Mouse (Mus musculus) neural tube, embryonic 11.5 days (tissue): Measurements from ENCODE around the gene Aplp2. TPM values are rescaled to one million over a fixed set of nuclear protein-coding genes. Genes with fewer than 3 reads are reported as not detected.

ENCODE experiments used
- ATAC-seq: fragments of 200-750 bp; cut with Nextera tagmentation; 2 replicates; pipeline ENCODE4 v1.8.0; 2017; ENCODE audit warnings: moderate number of reproducible peaks, mild to moderate bottlenecking, moderate TSS enrichment, moderate library complexity; ENCODE audit not compliant: insufficient read depth, low FRiP score, low TSS enrichment
- DNase-seq: peaks from one replicate; pipeline ENCODE4 v3.0.0-alpha.2; 2015; ENCODE audit warnings: low spot score
- H3K27ac ChIP-seq: fragments of 300-500 bp; sonication (generic); 2 replicates; pipeline ENCODE4 v1.5.1; 2014; ENCODE audit warnings: low read depth, mild to moderate bottlenecking, low read length
- H3K27me3 ChIP-seq: fragments of 300-500 bp; sonication (generic); 2 replicates; pipeline ENCODE4 v1.6.1; 2014; ENCODE audit warnings: mild to moderate bottlenecking, low read length, mixed read lengths; ENCODE audit not compliant: control insufficient read depth, insufficient read depth
- H3K36me3 ChIP-seq: fragments of 300-500 bp; sonication (generic); 2 replicates; pipeline ENCODE4 v1.6.1; 2014; ENCODE audit warnings: mild to moderate bottlenecking, low read length, moderate library complexity, mixed read lengths; ENCODE audit not compliant: control insufficient read depth, insufficient read depth
- H3K4me1 ChIP-seq: fragments of 300-500 bp; sonication (generic); 2 replicates; pipeline ENCODE4 v1.6.1; 2014; ENCODE audit warnings: low read length, mixed read lengths; ENCODE audit not compliant: control insufficient read depth, insufficient read depth
- H3K4me2 ChIP-seq: fragments of 300-500 bp; sonication (generic); 2 replicates; pipeline ENCODE4 v1.6.1; 2014; ENCODE audit warnings: low read depth, mild to moderate bottlenecking, moderate library complexity
- H3K4me3 ChIP-seq: fragments of 300-500 bp; sonication (generic); 2 replicates; pipeline ENCODE4 v1.5.1; 2014; ENCODE audit warnings: low read depth, low read length
- H3K9ac ChIP-seq: fragments of 300-500 bp; sonication (generic); 2 replicates; pipeline ENCODE4 v1.6.1; 2014; ENCODE audit warnings: mild to moderate bottlenecking, low read length
- H3K9me3 ChIP-seq: fragments of 300-500 bp; sonication (generic); 2 replicates; pipeline ENCODE4 v1.6.1; 2016; ENCODE audit warnings: low read length; ENCODE audit not compliant: control insufficient read depth
- WGBS: fragments of 180-500 bp; shearing (Covaris S2); extraction: QIAGEN DNeasy Blood & Tissue Kit; methylation state at CpG from one replicate; pipeline ENCODE4 v1.1.7; 2014; 5-methylcytosine and 5-hydroxymethylcytosine counted together
- polyA plus RNA-seq: library from polyadenylated mRNA; unstranded; fragments of >200 nt; fragmentation: Nextera tagmentation; extraction: Ambion mirVana; gene quantifications from 2 replicates; pipeline ENCODE4 v1.2.1, GENCODE M21; 2014

The Aplp2 gene
- polyA plus RNA-seq, 1 experiment from 2014 or later = 318 TPM

DNA sequence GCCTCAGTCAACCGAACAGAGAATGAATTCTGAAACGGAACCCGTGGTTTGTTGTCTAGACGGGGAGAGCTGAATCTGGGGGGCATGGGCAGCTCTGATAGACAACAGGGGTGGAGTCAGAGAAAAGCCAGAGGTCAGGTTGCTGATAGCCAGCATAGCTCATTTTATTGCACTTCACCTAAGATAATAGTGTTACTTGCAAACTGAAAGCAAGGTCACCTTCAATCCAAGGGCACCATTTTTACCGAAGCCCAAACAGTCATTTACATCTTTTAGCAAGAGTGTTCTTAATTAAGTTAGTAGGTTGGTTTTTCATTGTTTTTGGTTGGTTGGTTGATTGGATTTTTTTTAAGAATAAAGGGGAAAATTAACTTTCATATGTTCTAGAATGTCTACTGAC, 92.2 kb downstream of the Aplp2 start:
- DNase-seq (no peak), ATAC-seq (no peak)
- Histone ChIP-seq H3K27ac (no peak overlapping the region), H3K9ac (no peak overlapping the region), H3K9me3 (no peaks in the 10 kb centered on the region), H3K4me1 (no peaks in the 10 kb centered on the region), H3K27me3 (no peaks in the 10 kb centered on the region), H3K4me2 (no peak overlapping the region), H3K4me3 (no peak overlapping the region), H3K36me3 (no peaks in the 10 kb centered on the region)
- WGBS = 74% methylated on average over 5 of the region's 5 CpGs

DNA sequence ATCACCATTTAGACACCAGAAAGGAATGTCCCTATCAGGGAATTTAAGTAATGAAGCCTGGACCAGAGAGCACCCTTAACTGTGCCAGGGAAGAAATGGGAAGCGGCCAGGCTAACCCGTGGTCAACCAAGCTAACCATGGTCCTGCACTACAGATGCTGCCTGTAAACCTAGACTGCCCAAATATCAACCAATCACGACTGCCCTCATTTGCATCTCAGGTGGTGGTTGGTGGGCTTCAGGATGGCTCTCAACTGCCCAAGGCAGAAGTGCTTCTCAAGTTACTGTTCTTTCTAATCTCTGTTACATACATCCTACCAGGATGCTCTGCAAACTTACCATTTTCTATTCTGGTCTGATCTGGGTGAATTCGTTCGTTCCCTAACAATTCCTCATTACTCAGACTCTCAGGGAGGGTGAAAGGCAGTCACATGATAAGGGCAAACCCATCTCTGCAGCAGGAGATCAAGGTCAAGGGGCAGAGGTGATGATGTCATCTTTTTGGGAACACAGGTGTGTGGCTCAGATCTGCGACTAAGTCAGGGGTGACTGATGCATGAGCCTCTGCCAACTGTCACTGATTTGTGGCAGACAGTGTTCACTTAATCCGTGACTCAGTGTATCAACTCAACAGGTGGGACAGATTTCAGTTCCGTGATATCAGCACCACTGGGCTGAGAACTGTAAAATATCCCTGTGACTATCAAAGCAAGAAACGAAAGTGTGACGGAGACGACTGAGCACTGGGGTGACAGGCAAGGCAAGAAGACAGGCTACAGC, 92.9 kb downstream of the Aplp2 start:
- 40% methylated on average over 11 of the region's 11 CpGs for WGBS
- ATAC-seq (no peak), DNase-seq (peak; percentile 32)
- H3K4me2 ChIP-seq = no peak overlapping the region
- H3K9ac ChIP-seq = no peak overlapping the region
- H3K9me3 ChIP-seq = no peaks in the 10 kb centered on the region
- H3K36me3 ChIP-seq = no peaks in the 10 kb centered on the region
- no peaks in the 10 kb centered on the region for H3K27me3 ChIP-seq
- no peak overlapping the region for H3K4me3 ChIP-seq
- H3K4me1 ChIP-seq = no peaks in the 10 kb centered on the region
- no peak overlapping the region for H3K27ac ChIP-seq

DNA sequence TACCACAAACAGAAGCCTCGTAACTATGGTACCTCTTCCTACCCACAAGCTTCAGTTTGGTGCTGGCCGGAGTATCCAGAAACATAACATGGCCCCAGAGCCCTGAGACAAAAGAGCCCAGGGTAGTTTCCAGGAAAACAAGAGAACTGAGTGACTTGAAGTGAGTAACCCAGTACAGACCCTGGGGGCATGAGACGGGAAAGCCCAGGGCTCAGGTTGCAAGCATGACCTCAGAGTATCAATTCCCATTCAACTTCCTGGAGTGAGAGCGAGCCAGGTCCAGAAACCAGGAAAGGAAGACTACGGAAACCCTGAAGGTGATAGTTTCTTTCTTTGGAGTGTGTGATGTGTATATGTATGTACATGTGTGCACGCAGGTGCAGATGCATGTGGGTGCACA, 94.1 kb downstream of the Aplp2 start:
- no peak overlapping the region for H3K9ac ChIP-seq
- ATAC-seq (no peak), DNase-seq (no peak)
- 87% methylated on average over 6 of the region's 6 CpGs for WGBS
- no peaks in the 10 kb centered on the region for H3K9me3 ChIP-seq
- no peak overlapping the region for H3K4me3 ChIP-seq
- H3K4me2 ChIP-seq = no peak overlapping the region
- H3K27ac ChIP-seq = no peak overlapping the region
- no peaks in the 10 kb centered on the region for H3K4me1 ChIP-seq
- no peaks in the 10 kb centered on the region for H3K36me3 ChIP-seq
- no peaks in the 10 kb centered on the region for H3K27me3 ChIP-seq

DNA sequence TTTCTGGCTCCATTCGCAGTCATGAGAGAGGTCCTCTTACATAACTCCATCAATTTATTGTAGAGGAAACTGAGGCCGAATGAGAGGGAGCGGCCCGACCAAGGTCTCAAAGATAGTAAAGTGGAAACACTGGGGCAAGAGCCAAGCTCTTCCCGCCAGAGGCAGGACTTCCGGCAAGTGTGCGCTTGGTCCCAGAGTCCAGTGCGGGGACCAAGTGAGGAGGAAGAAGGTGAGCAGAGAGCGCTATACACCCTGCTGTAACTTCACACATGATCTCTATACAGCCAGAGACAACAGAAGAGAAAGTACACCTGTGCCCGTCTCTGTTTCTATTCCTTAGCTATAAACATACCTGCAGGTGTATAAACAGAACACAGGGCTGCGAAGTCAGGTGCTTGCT, 94.5 kb downstream of the Aplp2 start:
- H3K4me2 ChIP-seq = no peak overlapping the region
- H3K9me3 ChIP-seq = no peaks in the 10 kb centered on the region
- WGBS = 95% methylated on average over 11 of the region's 11 CpGs
- H3K27ac ChIP-seq = no peak overlapping the region
- H3K36me3 ChIP-seq = no peaks in the 10 kb centered on the region
- H3K9ac ChIP-seq = no peak overlapping the region
- no peak for DNase-seq
- H3K4me3 ChIP-seq = no peak overlapping the region
- H3K4me1 ChIP-seq = no peaks in the 10 kb centered on the region
- H3K27me3 ChIP-seq = no peaks in the 10 kb centered on the region
- no peak for ATAC-seq

DNA sequence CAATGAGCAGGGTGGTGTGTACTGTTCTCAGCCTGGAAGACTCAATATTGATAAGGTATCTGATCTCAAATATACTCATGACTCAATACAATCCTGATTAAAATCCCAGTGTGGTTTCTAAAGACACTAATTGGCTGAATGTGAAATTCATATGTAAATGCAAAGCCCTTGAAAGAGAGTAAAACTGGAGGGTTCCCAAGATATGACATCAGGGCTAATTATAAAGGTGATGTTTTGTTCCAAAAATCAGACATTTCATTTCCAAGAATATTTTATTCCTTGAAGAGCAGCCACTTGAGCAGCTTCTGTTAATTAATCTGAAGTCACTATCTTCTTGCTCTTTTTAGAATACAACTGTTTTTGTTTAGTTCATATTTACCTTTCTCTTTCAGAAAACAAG, 96.0 kb downstream of the Aplp2 start:
- DNase-seq (no peak), ATAC-seq (no peak)
- no peaks in the 10 kb centered on the region for H3K9me3 ChIP-seq
- no peak overlapping the region for H3K4me3 ChIP-seq
- H3K27ac ChIP-seq = no peak overlapping the region
- H3K4me1 ChIP-seq = no peaks in the 10 kb centered on the region
- no peaks in the 10 kb centered on the region for H3K36me3 ChIP-seq
- no peak overlapping the region for H3K9ac ChIP-seq
- H3K4me2 ChIP-seq = no peak overlapping the region
- H3K27me3 ChIP-seq = no peaks in the 10 kb centered on the region

DNA sequence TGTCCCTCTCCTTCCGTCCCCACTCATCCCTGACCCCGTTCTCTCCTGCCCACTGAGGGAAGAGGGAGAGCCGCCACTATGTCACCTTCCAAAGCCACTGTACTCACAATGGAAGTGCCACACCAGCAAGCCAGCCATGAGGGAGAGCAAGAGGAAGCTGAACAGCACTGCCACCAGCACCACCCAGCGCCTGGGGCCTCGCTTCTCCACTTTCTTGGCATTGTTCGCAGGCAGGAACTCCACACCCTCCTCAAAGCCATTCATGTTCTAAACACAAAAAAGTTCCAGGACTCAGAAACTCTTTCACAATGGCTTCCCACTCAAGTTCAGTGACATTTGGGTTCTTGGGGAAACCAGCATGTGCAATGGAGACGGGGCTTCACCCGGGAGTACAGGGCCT, 103.2 kb downstream of the Aplp2 start:
- ATAC-seq (no peak), DNase-seq (no peak)
- 90% methylated on average over 8 of the region's 8 CpGs for WGBS

More for the DNA sequence above, 103.2 kb downstream of the Aplp2 start:
- Histone ChIP-seq H3K9me3 (no peaks in the 10 kb centered on the region), H3K27ac (no peak overlapping the region), H3K4me3 (no peak overlapping the region), H3K36me3 (no peaks in the 10 kb centered on the region), H3K4me1 (no peaks in the 10 kb centered on the region), H3K4me2 (no peak overlapping the region), H3K27me3 (no peaks in the 10 kb centered on the region), H3K9ac (no peak overlapping the region)

Other genes starting within 250 kb of the Aplp2 start
- gene Zbtb44, start 181.2 kb downstream of the Aplp2 start, polyA plus RNA-seq = 4.5 and 4.6 TPM in 2 replicates
- gene St14, start 80.0 kb downstream of the Aplp2 start, polyA plus RNA-seq = 2.0 and 3.1 TPM in 2 replicates
- gene Prdm10, start 68.7 kb upstream of the Aplp2 start, polyA plus RNA-seq = 7.6 and 9.2 TPM in 2 replicates
- gene Nfrkb, start 174.4 kb upstream of the Aplp2 start, polyA plus RNA-seq = 22.1 and 22.8 TPM in 2 replicates